Mouse (Mus musculus): ENCODE measurements at regions not wholly inside any gene's neighbourhood (a gene's known extent, or its start where the extent isn't known, plus 50 kb on each side); places are given as distances from the start of the nearest gene placed in this dataset.
A peak's percentile ranks its signal among the peaks of the same experiment; 100 is the strongest.

DNA sequence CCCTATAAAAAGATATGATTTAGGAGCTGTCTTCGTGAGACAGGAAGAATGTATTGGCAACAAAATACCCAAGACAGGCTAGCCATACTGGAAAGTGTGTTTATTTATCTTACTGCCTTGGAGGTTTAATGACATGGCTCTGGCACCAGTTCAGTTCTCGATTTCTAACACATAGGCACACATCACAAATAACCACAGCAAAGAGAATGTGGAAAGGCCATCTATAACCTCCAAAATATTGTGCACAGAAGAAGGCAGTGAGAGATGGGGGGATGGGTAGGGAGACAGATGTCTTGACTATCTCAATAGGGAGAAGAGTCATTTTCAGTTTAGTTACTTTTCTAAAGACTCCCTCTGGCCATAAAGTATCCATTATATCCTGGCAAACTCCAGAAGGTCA, 90.5 kb downstream of the Minar1 start:
- DNase-seq: no peak

- DNase-seq: no peak
Observed at GRCm38 (mm10) chr9:89524137-89524536, 98.8 kb downstream of the Minar1 start.

DNA sequence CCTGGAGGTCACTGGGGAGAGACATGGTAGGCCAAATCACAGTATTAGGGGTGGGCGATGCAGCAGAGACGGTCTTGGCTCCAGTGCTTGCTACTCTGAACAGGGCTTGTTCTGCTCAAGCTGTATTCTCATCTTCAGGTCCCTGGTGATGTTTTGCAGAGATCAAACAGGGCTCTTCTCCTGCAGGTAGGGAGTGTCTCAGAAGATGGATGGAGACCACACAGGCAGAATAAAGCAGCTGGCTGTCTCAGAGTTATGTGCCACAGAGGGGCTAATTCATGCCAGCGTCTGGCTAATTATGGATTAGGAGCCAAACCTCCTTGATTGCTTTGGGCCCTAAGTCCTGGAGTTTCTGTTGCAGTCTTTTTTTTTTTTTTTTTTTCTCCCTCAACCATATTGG, 99.2 kb downstream of the Minar1 start:
- no peak for DNase-seq

- no peak for DNase-seq
Observed at GRCm38 (mm10) chr9:89508407-89509101, 114.4 kb downstream of the Minar1 start.

- DNase-seq: no peak
Observed at GRCm38 (mm10) chr9:89502083-89502482, 120.8 kb downstream of the Minar1 start.

DNA sequence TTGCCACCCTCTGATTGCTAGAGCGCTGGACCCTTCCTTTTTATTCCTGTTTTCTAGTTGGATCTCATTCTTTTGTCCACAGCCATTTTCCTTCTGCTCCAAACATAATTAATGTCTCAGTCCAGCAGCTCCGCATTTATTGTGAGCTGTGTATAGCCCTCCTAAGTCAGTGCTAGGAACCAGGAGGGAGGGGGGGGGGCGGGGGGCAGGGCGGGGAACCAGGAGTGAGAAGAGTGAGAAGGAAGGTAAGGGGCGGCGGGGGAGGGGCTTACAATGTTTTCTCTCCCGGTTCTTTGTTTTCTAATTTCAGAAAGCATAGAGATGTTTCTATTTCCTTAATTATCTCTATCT, 125.6 kb downstream of the Minar1 start:
- DNase-seq: no peak

DNA sequence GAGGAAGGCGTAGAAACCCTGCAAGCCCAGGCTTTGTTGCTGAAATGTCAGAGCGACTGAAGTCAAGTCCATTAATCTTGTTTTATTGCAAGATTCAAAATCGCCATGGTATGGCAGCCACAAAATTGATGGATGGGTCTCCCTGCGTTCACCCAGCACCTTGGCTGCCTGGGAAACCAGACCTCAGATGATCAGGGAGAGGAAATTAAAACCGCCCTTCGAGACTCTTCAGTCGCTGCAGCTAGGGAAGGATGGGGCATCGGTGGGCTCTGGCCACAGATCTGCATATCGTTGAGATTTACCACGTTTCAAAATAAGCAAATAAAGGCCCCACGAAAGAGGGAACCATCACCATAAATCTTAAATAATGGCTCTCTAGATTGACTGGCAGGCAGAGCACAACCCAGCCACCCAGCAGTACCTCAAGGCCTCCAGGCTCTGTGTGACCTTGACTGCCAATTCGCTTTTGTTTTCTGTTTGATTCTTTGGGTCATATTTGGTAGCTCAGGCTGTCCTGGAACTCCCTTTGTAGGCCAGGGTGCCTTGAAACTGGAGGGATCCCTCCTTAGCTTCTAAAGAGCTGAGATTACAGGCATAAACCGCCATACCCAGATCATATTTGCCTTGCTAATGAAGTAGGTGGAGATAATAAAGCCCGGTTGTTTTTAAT, 126.1 kb downstream of the Minar1 start:
- DNase-seq: no peak

- no peak for DNase-seq
Observed at GRCm38 (mm10) chr9:89487601-89488000, 135.3 kb downstream of the Minar1 start.

- no peak for DNase-seq
Observed at GRCm38 (mm10) chr9:89479406-89479805, 143.5 kb downstream of the Minar1 start.

- DNase-seq: peak; percentile 57 to 75
Observed at GRCm38 (mm10) chr9:89461190-89461589, 161.7 kb downstream of the Minar1 start.

GRCm38 (mm10) chr9:89456666-89457065, 166.3 kb downstream of the Minar1 start:
- no peak for DNase-seq

DNA sequence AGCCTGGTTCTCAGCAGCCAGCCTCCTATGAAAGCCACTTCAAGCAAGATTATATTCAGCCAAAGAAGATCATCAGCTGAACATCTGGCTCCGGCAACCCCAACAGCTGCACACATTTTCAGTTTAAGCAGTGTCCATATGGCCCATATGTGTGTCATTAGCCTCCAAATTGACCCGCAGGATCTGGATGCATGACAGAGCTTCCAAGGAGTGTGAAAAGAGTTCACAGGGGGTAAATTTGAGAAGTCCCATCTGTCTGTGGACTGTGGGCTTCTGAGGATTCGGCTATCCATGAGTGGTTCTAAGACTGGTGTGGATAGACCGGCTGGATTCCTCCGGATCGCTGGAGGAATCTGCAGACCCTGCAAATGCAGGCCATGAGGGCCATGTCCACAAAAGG, 173.3 kb downstream of the Minar1 start:
- no peak for DNase-seq
